Mouse (Mus musculus) midbrain, embryonic 12.5 days (tissue): Measurements from ENCODE around the gene Fbxo41. TPM values are rescaled to one million over a fixed set of nuclear protein-coding genes. Genes with fewer than 3 reads are reported as not detected.

Experiments used
- ATAC-seq: fragments of 200-750 bp; cut with Nextera tagmentation; 2 replicates; pipeline ENCODE4 v1.8.0; 2017; ENCODE audit warnings: low read depth, moderate TSS enrichment, moderate library complexity; ENCODE audit not compliant: low FRiP score
- H3K27ac ChIP-seq: fragments of 300-500 bp; sonication (generic); replicated peaks from 2 replicates; pipeline ENCODE4 v1.5.1; 2016; ENCODE audit warnings: mild to moderate bottlenecking
- H3K27me3 ChIP-seq: fragments of 300-500 bp; sonication (generic); 2 replicates; pipeline ENCODE4 v1.6.1; 2016; ENCODE audit warnings: mild to moderate bottlenecking
- H3K36me3 ChIP-seq: fragments of 300-500 bp; sonication (generic); 2 replicates; pipeline ENCODE4 v1.6.1; 2016
- H3K4me1 ChIP-seq: fragments of 300-500 bp; sonication (generic); 2 replicates; pipeline ENCODE4 v1.6.1; 2016
- H3K4me2 ChIP-seq: fragments of 300-500 bp; sonication (generic); replicated peaks from 2 replicates; pipeline ENCODE4 v1.6.1; 2016; ENCODE audit warnings: mild to moderate bottlenecking, moderate library complexity
- H3K4me3 ChIP-seq: fragments of 300-500 bp; sonication (generic); 2 replicates; pipeline ENCODE4 v1.5.1; 2016; ENCODE audit warnings: mild to moderate bottlenecking
- H3K9ac ChIP-seq: fragments of 300-500 bp; sonication (generic); replicated peaks from 2 replicates; pipeline ENCODE4 v1.6.1; 2016; ENCODE audit warnings: mild to moderate bottlenecking, moderate library complexity
- H3K9me3 ChIP-seq: fragments of 300-500 bp; sonication (generic); 2 replicates; pipeline ENCODE4 v1.6.1; 2016; ENCODE audit warnings: mild to moderate bottlenecking
- whole genome bisulfite sequencing: fragments of 180-500 bp; shearing (Covaris S2); methylation state at CpG from one replicate; pipeline ENCODE4 v1.1.7; 2016; 5-methylcytosine and 5-hydroxymethylcytosine counted together
- polyA plus RNA-seq: library from polyadenylated mRNA; unstranded; fragments of >200 nt; fragmentation: Nextera tagmentation; extraction: Ambion mirVana; gene quantifications from 2 replicates; pipeline ENCODE4 v1.2.1, GENCODE M21; 2016

The Fbxo41 gene
- polyA plus RNA-seq, 1 experiment from 2014 or later: 2.4 TPM

GRCm38 (mm10) chr6:85436631-85437030, 66.2 kb downstream of the Fbxo41 start:
- Histone ChIP-seq H3K4me3 (no peak overlapping the region), H3K9ac (no peak overlapping the region), H3K4me1 (0 out of 2 replicates have a peak, but pooled peaks cover 6% of the 10 kb centered on the region), H3K27ac (no peak overlapping the region), H3K27me3 (no peaks in the 10 kb centered on the region), H3K36me3 (peaks cover 38% of the 10 kb centered on the region), H3K4me2 (no peak overlapping the region), H3K9me3 (no peaks in the 10 kb centered on the region)
- WGBS: 91% methylated on average over 5 of the region's 6 CpGs
- ATAC-seq: no peak

DNA sequence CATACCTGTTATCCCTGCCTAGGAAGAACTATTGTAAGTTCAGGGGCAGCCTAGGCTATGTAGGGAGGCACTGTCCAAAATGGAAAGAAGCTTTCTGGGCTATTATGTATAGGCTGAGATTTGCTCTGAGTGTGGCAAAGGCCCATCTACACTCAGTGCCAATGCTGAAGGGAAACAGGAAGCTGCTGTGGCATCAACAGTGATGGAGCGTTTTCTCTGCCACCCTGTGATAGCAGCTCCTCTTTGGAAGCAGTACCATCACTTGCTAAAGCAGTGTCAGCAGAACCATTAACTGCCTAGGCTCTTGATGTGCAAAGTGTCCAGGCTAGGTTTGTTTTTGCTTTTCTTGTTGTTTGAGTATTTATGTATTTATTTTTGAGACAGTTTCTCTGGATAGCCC, 66.6 kb downstream of the Fbxo41 start:
- WGBS: 92% methylated on average over 1 of the region's 1 CpGs
- Histone ChIP-seq H3K9me3 (no peaks in the 10 kb centered on the region), H3K9ac (no peak overlapping the region), H3K4me1 (0 out of 2 replicates have a peak, but pooled peaks cover 9% of the 10 kb centered on the region), H3K27ac (no peak overlapping the region), H3K4me2 (no peak overlapping the region), H3K27me3 (no peaks in the 10 kb centered on the region), H3K36me3 (peaks cover 33% of the 10 kb centered on the region), H3K4me3 (no peak overlapping the region)
- no peak for ATAC-seq

- no peak for ATAC-seq
Observed at GRCm38 (mm10) chr6:85433865-85434264, 68.9 kb downstream of the Fbxo41 start.

DNA sequence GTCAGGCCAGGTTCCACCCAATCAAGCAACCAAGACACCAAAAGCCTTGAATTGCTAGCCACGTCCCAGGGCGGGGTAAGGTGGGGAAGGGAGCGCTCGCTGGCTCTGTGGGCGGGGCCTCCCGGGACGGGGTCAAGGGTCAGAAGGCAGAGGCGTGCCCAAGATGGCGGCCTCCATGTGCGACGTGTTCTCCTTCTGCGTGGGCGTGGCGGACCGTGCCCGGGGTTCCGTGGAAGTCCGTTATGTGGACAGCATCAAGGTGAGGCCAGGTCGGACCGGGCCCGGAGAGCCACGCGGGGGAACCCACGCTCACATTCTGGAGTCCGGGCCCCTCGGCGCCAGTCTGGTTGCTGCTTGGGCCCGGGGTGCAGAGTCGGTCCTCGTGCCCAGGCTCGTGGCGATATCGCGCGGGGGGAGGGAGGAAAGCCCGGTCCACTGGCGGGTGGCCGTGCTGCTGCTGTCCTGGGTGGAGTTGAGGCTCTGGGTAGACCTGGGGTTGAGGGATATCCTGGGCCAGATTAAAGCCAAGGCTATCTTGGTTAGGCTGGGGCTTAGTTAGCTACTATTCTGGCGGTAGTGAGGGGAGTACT, 70.9 kb downstream of the Fbxo41 start, which contains the start of gene Smyd5:
TSS of gene Smyd5 (plus strand) at position 148 of the 590 bp plus-strand sequence.
- ATAC-seq: peak; percentile 83
- peak within 1 kb of the TSS; percentile 89 for H3K4me3 ChIP-seq
- H3K9ac ChIP-seq: peak within 1 kb of the TSS; percentile 76
- H3K4me1 ChIP-seq: 0 out of 2 replicates have a peak, but pooled peaks cover 9% of the 10 kb centered on the region
- no peaks in the 10 kb centered on the region for H3K9me3 ChIP-seq
- H3K27me3 ChIP-seq: peaks cover 4% of the 10 kb centered on the region; the same call in 1 of the 2 replicates
- H3K36me3 ChIP-seq: no peaks in the 10 kb centered on the region
- peak within 1 kb of the TSS; percentile 90 for H3K4me2 ChIP-seq
- no peak within 1 kb of the TSS; the same call in 1 of the 2 replicates for H3K27ac ChIP-seq
- WGBS: under 1% methylated on average over 39 of the region's 39 CpGs

More at GRCm38 (mm10) chr6:85433865-85434264, 68.9 kb downstream of the Fbxo41 start:
- Histone ChIP-seq H3K4me2 (no peak overlapping the region), H3K27ac (no peak overlapping the region), H3K36me3 (peaks cover 10% of the 10 kb centered on the region), H3K9me3 (no peaks in the 10 kb centered on the region), H3K4me1 (0 out of 2 replicates have a peak, but pooled peaks cover 9% of the 10 kb centered on the region), H3K4me3 (no peak overlapping the region), H3K9ac (no peak overlapping the region), H3K27me3 (no peaks in the 10 kb centered on the region)
- WGBS: 87% methylated on average over 5 of the region's 5 CpGs

GRCm38 (mm10) chr6:85431274-85431841, 71.4 kb downstream of the Fbxo41 start:
- peaks cover 4% of the 10 kb centered on the region; the same call in 1 of the 2 replicates for H3K27me3 ChIP-seq
- H3K27ac ChIP-seq: no peak overlapping the region
- H3K9ac ChIP-seq: peak overlapping the region; percentile 76
- no peaks in the 10 kb centered on the region for H3K36me3 ChIP-seq
- peak; percentile 82; the same call in 1 of the 2 replicates for ATAC-seq
- WGBS: 44% methylated on average over 8 of the region's 8 CpGs
- no peaks in the 10 kb centered on the region for H3K9me3 ChIP-seq
- H3K4me3 ChIP-seq: peak overlapping the region; percentile 89
- peak overlapping the region; percentile 90 for H3K4me2 ChIP-seq
- 0 out of 2 replicates have a peak, but pooled peaks cover 9% of the 10 kb centered on the region for H3K4me1 ChIP-seq

- Histone ChIP-seq H3K4me3 (no peak within 1 kb of the TSS), H3K27ac (no peak within 1 kb of the TSS), H3K4me2 (0 out of 2 replicates have a peak within 1 kb of the TSS, but pooled peaks have one; percentile 7), H3K27me3 (peaks cover 21% of the 10 kb centered on the region), H3K9me3 (no peaks in the 10 kb centered on the region), H3K36me3 (no peaks in the 10 kb centered on the region), H3K4me1 (peaks cover 8% of the 10 kb centered on the region; the same call in 1 of the 2 replicates), H3K9ac (no peak within 1 kb of the TSS)
- ATAC-seq: no peak
- 15% methylated on average over 28 of the region's 28 CpGs for WGBS
Observed at GRCm38 (mm10) chr6:85423836-85424379, 78.9 kb downstream of the Fbxo41 start, which contains the start of gene Noto. Gene Noto (plus strand): TSS chr6:85423886.

Other genes starting within 250 kb of the Fbxo41 start
- gene Sfxn5, start 169.6 kb downstream of the Fbxo41 start, polyA plus RNA-seq: 8.2 and 9.5 TPM in 2 replicates
- 9.7 and 10.1 TPM in 2 replicates for gene Rab11fip5, start 128.4 kb downstream of the Fbxo41 start, polyA plus RNA-seq
- not detected in 2 replicates for gene Noto, start 79.1 kb downstream of the Fbxo41 start, polyA plus RNA-seq
- gene Smyd5, start 71.0 kb downstream of the Fbxo41 start, polyA plus RNA-seq: 51.4 and 54.8 TPM in 2 replicates
- gene Cct7, start 51.5 kb downstream of the Fbxo41 start, polyA plus RNA-seq: 574 and 582 TPM in 2 replicates
- gene Pradc1, start 51.0 kb downstream of the Fbxo41 start, polyA plus RNA-seq: 29.4 and 31.6 TPM in 2 replicates
- not detected in 2 replicates for gene Egr4, start 10.6 kb upstream of the Fbxo41 start, polyA plus RNA-seq
- gene Alms1, start 84.5 kb upstream of the Fbxo41 start, polyA plus RNA-seq: 10.3 and 11.4 TPM in 2 replicates
- gene Nat8f7, start 210.2 kb upstream of the Fbxo41 start, polyA plus RNA-seq: not detected in 2 replicates